Mouse (Mus musculus) stomach, embryonic 15.5 days (tissue): ENCODE results near the gene Dennd6b. TPM values are rescaled to one million over a fixed set of nuclear protein-coding genes. Genes with fewer than 3 reads are reported as not detected.

Source experiments
- ATAC-seq: fragments of 200-750 bp; cut with Nextera tagmentation; 2 replicates; pipeline ENCODE4 v1.8.0; 2017; ENCODE audit warnings: low read depth, moderate number of reproducible peaks, moderate TSS enrichment; ENCODE audit not compliant: insufficient read depth, low FRiP score
- H3K27ac ChIP-seq: fragments of 300-500 bp; sonication (generic); 2 replicates; pipeline ENCODE4 v1.5.1; 2015; ENCODE audit warnings: mild to moderate bottlenecking, inconsistent platforms
- H3K27me3 ChIP-seq: fragments of 300-500 bp; sonication (generic); replicated peaks from 2 replicates; pipeline ENCODE4 v1.6.1; 2015; ENCODE audit warnings: inconsistent platforms
- H3K36me3 ChIP-seq: fragments of 300-500 bp; sonication (generic); 2 replicates; pipeline ENCODE4 v1.6.1; 2015; ENCODE audit warnings: inconsistent platforms
- H3K4me1 ChIP-seq: fragments of 300-500 bp; sonication (generic); 2 replicates; pipeline ENCODE4 v1.6.1; 2015; ENCODE audit warnings: inconsistent platforms
- H3K4me2 ChIP-seq: fragments of 300-500 bp; sonication (generic); 2 replicates; pipeline ENCODE4 v1.6.1; 2015; ENCODE audit warnings: mild to moderate bottlenecking, inconsistent platforms
- H3K4me3 ChIP-seq: fragments of 300-500 bp; sonication (generic); replicated peaks from 2 replicates; pipeline ENCODE4 v1.5.1; 2015; ENCODE audit warnings: inconsistent platforms
- H3K9ac ChIP-seq: fragments of 300-500 bp; sonication (generic); 2 replicates; pipeline ENCODE4 v1.6.1; 2015; ENCODE audit warnings: inconsistent platforms
- H3K9me3 ChIP-seq: fragments of 300-500 bp; sonication (generic); 2 replicates; pipeline ENCODE4 v1.6.1; 2016; ENCODE audit warnings: inconsistent platforms
- WGBS: fragments of 180-500 bp; shearing (Covaris S2); methylation state at CpG from one replicate; pipeline ENCODE4 v1.1.7; 2015; 5-methylcytosine and 5-hydroxymethylcytosine counted together
- polyA plus RNA-seq: library from polyadenylated mRNA; unstranded; fragments of >200 nt; fragmentation: Nextera tagmentation; extraction: Ambion mirVana; gene quantifications from 2 replicates; pipeline ENCODE4 v1.2.1, GENCODE M21; 2015

Dennd6b gene
- polyA plus RNA-seq, 1 experiment from 2014 or later: 12.5 TPM

DNA sequence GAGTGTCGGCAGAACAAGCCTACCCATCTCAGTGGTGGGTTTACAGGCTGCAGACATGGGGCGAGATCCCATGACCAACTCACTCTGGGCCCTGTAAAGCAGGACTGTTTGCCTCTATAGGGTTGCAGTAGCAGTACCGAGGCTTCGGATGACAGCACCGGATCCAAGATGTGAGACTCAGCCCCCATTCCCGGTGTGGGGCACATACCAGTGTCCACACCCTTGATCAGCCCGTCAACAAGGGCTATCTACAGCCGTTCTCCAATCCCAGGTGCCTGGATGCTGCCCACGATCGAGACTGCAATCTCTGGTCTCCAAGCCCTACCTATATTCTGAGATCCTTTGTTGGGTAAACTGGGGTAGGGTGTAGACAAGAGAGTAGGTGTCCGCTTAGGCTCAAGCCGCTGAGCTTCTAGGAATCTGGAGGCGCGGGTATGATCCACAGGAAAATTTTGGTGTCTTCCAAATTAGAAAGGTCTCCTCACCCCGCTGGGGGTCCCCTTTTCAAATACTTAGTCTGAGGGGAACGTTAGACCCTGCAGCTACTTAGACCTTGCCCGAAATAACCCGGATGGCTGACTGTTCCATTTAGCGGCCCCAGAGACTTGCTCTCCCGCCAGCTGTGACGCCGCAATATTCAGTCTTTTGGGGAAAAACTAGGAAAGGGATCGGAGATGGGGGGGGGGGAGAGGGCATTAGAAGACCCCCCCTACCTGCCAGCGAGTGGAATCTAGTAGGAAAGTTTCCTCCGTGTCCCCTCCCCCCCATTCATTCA lies 47.6 kb downstream of the Dennd6b start:
- Histone ChIP-seq H3K9ac (peak overlapping the region; percentile 18; the same call in 1 of the 2 replicates), H3K27ac (no peak overlapping the region), H3K4me3 (peak overlapping the region; percentile 63), H3K36me3 (no peaks in the 10 kb centered on the region), H3K4me2 (peak overlapping the region; percentile 93), H3K4me1 (peaks cover 29% of the 10 kb centered on the region), H3K9me3 (no peaks in the 10 kb centered on the region), H3K27me3 (peaks cover 55% of the 10 kb centered on the region)
- no peak for ATAC-seq
- WGBS: 7% methylated on average over 25 of the region's 25 CpGs

DNA sequence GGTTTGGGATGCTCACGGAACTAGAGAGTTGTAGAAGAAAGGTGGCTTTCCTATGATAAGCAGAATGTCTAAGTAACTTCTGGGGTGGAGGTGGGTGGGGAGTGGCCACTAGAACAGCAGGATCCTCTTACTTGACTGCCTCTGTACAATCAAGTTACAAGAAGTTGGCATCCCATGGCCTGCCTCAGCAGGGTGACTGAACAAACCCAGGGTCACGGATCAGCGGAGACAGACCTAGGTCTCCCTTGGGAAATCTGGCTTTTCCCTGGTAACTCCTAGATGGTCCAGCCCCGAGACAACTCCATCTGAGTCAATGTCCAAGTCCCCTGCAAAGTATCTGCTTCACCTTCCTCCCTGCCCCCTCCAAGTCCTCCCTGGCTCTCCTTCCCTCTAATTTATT lies 48.4 kb downstream of the Dennd6b start:
- no peaks in the 10 kb centered on the region for H3K9me3 ChIP-seq
- 68% methylated on average over 4 of the region's 4 CpGs for WGBS
- H3K27me3 ChIP-seq: peaks cover 55% of the 10 kb centered on the region
- peaks cover 29% of the 10 kb centered on the region for H3K4me1 ChIP-seq
- H3K36me3 ChIP-seq: no peaks in the 10 kb centered on the region
- no peak overlapping the region for H3K4me3 ChIP-seq
- no peak overlapping the region for H3K9ac ChIP-seq
- no peak for ATAC-seq
- no peak overlapping the region for H3K27ac ChIP-seq
- H3K4me2 ChIP-seq: peak overlapping the region; percentile 93; the same call in 1 of the 2 replicates

DNA sequence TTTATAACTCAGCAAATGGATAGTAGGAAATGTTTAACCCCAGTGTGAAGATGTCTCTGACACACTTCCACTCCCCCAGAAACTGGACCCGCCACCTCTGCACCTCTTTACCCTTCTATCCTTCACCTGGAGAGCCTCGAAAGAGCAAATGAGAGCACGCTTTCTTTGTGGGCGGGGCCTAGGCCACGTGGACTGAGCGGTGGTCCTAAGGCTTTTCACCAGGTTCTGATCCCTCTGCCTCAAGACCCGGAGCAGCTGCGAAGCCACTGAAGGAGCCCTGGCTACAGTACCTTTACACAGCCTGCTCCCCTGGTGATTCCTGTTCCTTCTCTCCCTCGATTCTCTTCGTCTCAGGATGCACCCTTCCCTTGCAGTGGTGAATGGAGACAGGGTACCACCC lies 48.8 kb downstream of the Dennd6b start:
- Histone ChIP-seq H3K36me3 (no peaks in the 10 kb centered on the region), H3K27ac (no peak overlapping the region), H3K9ac (no peak overlapping the region), H3K4me1 (peaks cover 29% of the 10 kb centered on the region), H3K4me2 (no peak overlapping the region), H3K9me3 (no peaks in the 10 kb centered on the region), H3K27me3 (peaks cover 59% of the 10 kb centered on the region), H3K4me3 (no peak overlapping the region)
- 25% methylated on average over 10 of the region's 10 CpGs for WGBS
- ATAC-seq: no peak

DNA sequence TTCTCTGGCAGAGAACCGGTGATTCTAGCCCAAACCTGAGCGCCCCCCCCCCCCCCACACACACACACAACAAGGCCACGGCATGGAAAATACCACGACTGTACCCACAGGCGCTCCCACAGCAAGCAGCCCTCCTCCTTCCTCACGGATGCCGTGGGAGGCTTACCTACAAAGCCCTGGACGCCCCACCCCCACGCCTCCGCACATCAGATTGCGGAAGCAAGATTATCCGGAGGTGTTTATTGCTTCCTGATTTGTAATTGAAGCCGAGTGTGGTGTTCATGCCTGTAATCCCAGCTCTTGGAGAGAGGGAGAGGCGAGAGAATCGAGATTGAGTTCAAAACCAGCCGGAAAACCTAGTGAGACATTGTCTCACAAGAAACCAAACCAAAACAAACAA lies 49.3 kb downstream of the Dennd6b start:
- Histone ChIP-seq H3K9me3 (no peaks in the 10 kb centered on the region), H3K4me2 (peak overlapping the region; percentile 50), H3K36me3 (no peaks in the 10 kb centered on the region), H3K4me3 (peak overlapping the region; percentile 29), H3K4me1 (peaks cover 29% of the 10 kb centered on the region), H3K9ac (no peak overlapping the region), H3K27ac (no peak overlapping the region), H3K27me3 (peaks cover 63% of the 10 kb centered on the region)
- ATAC-seq: no peak
- 9% methylated on average over 15 of the region's 16 CpGs for WGBS

DNA sequence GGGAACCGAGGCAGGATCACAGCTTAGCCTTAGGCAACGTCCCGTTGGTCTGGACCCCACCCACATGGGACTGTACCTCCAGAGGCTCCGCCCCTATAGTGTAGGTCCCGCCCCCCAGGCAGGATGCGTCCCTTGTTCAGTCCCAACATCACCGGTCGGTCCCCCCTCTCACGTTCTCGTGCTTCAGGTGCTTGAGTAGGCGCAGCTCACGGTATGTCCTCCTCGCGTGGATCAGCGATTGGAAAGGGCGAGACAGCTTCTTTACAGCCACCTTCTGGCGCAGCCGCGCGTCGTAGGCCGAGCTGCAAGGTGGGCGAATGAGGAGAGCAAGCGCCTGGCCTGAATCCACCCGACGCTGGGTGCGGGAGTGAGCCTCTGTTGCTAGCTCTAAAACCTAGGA lies 49.8 kb downstream of the Dennd6b start:
- H3K36me3 ChIP-seq: no peaks in the 10 kb centered on the region
- H3K4me1 ChIP-seq: peaks cover 29% of the 10 kb centered on the region
- no peaks in the 10 kb centered on the region for H3K9me3 ChIP-seq
- WGBS: under 1% methylated on average over 27 of the region's 27 CpGs
- peak overlapping the region; percentile 29 for H3K4me3 ChIP-seq
- no peak overlapping the region for H3K9ac ChIP-seq
- ATAC-seq: peak; percentile 41; the same call in 1 of the 2 replicates
- H3K27ac ChIP-seq: no peak overlapping the region
- peaks cover 65% of the 10 kb centered on the region for H3K27me3 ChIP-seq
- peak overlapping the region; percentile 50 for H3K4me2 ChIP-seq

DNA sequence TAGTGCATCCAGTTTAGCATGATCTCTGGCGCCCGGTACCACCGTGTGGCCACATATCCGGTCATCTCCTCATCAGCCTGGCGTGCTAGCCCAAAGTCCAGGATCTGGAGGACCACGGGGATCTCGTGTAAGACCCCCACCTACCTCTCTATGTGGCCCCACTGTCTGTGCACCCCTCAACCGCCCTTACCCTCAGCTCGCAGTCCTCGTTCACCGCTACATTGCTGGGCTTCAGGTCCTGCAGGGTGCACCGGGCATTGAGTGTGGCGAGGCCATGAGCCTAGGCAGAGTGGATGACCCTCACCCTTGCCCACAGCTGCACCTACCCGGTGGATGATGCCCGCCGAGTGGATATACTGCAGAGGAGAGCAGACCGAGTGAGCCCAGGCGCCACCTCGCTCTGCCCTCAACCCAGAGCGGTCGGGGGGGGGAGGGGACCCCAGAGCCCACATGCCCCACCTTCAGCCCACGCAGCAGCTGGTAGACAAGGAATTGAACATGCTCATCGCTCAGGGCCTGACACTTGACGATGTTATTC lies 50.4 kb downstream of the Dennd6b start:
- Histone ChIP-seq H3K4me1 (peaks cover 32% of the 10 kb centered on the region), H3K4me3 (no peak overlapping the region)

DNA sequence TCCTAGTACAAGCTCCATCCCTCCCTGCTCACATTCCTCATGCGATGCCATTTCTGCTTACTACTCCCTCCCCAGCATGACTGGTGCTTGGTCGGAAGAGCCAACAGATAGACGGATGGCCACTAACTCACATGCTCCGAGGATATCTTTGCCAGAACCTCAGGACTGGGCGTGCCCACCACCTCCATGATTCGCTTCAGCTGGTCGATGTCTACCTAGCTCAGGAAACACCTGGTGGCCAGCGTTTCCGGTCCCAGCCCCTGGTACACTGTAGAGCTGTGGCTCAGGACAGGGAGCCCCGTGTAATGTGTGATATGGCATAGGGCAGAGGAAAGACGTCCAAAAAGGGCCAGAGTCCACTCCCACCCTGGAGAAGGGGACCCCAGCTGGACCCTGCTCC lies 51.3 kb downstream of the Dennd6b start:
- H3K27me3 ChIP-seq: peaks cover 80% of the 10 kb centered on the region
- ATAC-seq: no peak
- H3K9ac ChIP-seq: no peak overlapping the region
- 86% methylated on average over 11 of the region's 11 CpGs for WGBS
- H3K4me1 ChIP-seq: peaks cover 36% of the 10 kb centered on the region
- no peak overlapping the region for H3K4me3 ChIP-seq
- no peaks in the 10 kb centered on the region for H3K9me3 ChIP-seq
- no peaks in the 10 kb centered on the region for H3K36me3 ChIP-seq
- no peak overlapping the region for H3K4me2 ChIP-seq
- no peak overlapping the region for H3K27ac ChIP-seq

More for the DNA sequence above, 50.4 kb downstream of the Dennd6b start:
- peaks cover 72% of the 10 kb centered on the region for H3K27me3 ChIP-seq
- WGBS: 65% methylated on average over 24 of the region's 24 CpGs
- H3K36me3 ChIP-seq: no peaks in the 10 kb centered on the region
- no peaks in the 10 kb centered on the region for H3K9me3 ChIP-seq
- H3K9ac ChIP-seq: no peak overlapping the region
- no peak overlapping the region for H3K27ac ChIP-seq
- no peak for ATAC-seq
- 0 out of 2 replicates have a peak overlapping the region, but pooled peaks have one; percentile 50 for H3K4me2 ChIP-seq

DNA sequence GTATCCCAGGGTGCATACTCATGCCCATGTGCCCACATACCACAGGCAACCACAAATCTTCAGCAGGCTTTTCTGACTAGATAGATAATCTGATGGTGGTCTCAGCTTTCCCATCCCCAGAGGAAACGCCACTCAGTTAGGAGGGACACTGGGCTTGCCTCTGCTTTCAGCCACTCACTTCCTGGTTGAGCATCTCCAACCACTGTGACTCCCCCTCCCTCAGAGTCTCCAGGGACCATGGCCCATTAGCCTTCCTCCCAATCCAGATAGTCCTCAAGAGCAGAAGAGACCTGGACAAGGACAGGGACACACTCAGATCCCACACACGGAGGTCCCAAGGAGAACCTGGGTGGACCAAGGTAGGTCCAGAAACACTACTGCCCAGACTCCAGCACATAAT lies 53.2 kb downstream of the Dennd6b start:
- ATAC-seq: no peak
- H3K9ac ChIP-seq: no peak overlapping the region
- H3K9me3 ChIP-seq: no peaks in the 10 kb centered on the region

DNA sequence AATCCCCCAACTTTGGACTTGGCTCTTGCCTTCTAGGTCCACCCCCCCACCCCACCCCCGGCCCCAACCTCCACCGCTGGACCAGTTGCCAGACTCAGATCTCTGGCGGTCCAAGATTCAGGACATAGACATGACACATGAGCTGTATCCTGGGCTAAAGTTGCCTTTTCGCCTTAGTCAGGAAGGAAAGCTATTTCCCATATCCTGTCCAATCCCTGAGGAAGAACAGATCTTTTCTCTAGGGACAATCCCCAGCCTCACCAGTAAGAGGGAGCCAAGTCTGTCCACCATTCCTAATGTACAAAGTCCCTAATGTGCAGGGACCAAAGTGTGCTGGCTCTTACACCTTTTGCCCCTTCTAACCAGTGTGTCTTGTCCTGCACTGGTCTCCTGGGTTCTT lies 54.4 kb downstream of the Dennd6b start:
- Histone ChIP-seq H3K27ac (no peak overlapping the region), H3K27me3 (peaks cover 71% of the 10 kb centered on the region)
- WGBS: 48% methylated on average over 4 of the region's 4 CpGs

More for the DNA sequence above, 53.2 kb downstream of the Dennd6b start:
- Histone ChIP-seq H3K4me3 (no peak overlapping the region), H3K4me2 (no peak overlapping the region), H3K4me1 (peaks cover 27% of the 10 kb centered on the region), H3K27me3 (peaks cover 81% of the 10 kb centered on the region), H3K36me3 (no peaks in the 10 kb centered on the region), H3K27ac (no peak overlapping the region)
- WGBS: 73% methylated on average over 2 of the region's 2 CpGs

DNA sequence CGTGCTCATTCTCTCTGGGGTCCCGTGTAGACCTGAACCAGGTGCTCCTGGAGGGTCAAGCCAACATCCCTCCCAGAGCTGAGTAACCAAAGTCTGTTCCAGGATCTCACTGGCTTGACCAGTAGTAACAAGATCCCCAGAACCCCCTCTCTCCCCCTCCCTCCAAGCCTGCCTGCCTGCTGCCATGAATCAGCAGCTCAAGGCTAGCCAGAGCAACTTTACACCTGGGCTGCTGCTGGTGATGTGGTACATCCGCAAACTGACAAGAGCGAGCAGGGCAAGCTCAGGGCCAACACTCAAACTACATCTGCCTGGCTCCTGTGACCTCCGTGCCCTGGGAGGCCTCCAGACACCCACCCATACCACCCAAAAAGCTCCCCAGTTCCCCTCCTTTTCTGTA lies 54.9 kb downstream of the Dennd6b start:
- peaks cover 17% of the 10 kb centered on the region for H3K4me1 ChIP-seq
- peaks cover 67% of the 10 kb centered on the region for H3K27me3 ChIP-seq
- no peak overlapping the region for H3K9ac ChIP-seq
- no peak overlapping the region for H3K4me3 ChIP-seq
- ATAC-seq: no peak
- H3K4me2 ChIP-seq: no peak overlapping the region
- H3K36me3 ChIP-seq: no peaks in the 10 kb centered on the region
- WGBS: 19% methylated on average over 5 of the region's 5 CpGs
- H3K27ac ChIP-seq: no peak overlapping the region
- no peaks in the 10 kb centered on the region for H3K9me3 ChIP-seq

More for the DNA sequence above, 54.4 kb downstream of the Dennd6b start:
- Histone ChIP-seq H3K9me3 (no peaks in the 10 kb centered on the region), H3K9ac (no peak overlapping the region), H3K4me2 (no peak overlapping the region), H3K4me1 (peaks cover 21% of the 10 kb centered on the region), H3K4me3 (no peak overlapping the region), H3K36me3 (no peaks in the 10 kb centered on the region)
- no peak for ATAC-seq

DNA sequence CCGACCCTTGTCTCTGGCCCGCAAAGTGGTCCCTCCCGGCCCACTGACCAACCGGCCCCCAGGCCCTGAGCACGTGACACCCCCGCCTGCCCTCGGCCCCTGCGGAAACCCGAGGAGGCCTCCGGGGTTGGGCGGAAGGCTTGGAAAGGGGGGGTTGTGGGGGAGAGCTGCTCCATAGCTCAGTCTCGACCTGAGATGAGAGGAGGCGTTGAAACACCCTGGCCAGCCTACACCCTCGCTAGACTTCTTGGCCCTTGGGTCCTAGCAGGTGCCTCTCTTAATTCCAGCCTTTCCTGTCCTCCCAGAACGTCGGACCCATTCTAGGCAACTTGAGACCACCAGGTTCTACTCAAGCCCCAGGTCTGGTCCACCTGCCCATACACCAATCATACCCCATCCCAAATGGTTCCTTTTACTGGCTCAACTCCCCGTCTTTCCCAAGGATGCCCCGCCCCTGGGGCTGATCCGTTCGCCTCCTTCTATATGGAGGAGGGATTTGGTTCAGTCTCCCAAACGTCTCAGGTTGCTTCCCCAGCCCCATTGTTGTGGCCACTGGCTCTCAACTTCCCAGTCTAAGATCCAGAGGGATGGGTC lies 55.5 kb downstream of the Dennd6b start, which contains the start of gene Mapk12:
Mapk12 (minus strand) TSS at position 45 of the 594 bp plus-strand sequence.
- Histone ChIP-seq H3K4me1 (peaks cover 14% of the 10 kb centered on the region), H3K36me3 (no peaks in the 10 kb centered on the region), H3K27ac (no peak within 1 kb of the TSS), H3K9me3 (no peaks in the 10 kb centered on the region), H3K9ac (no peak within 1 kb of the TSS; the same call in 1 of the 2 replicates), H3K4me2 (peak within 1 kb of the TSS; percentile 91), H3K4me3 (peak within 1 kb of the TSS; percentile 51), H3K27me3 (peaks cover 60% of the 10 kb centered on the region)
- ATAC-seq: peak; percentile 48; the same call in 1 of the 2 replicates
- WGBS: under 1% methylated on average over 21 of the region's 21 CpGs
